Mouse (Mus musculus) olfactory bulb, adult 2 months (tissue): ENCODE data around the gene Nol9.

Source experiments
- CTCF ChIP-seq: fragments of 200-500 bp; IDR thresholded peaks from 2 replicates; pipeline ENCODE4 v1.5.1; 2012; ENCODE audit warnings: low read depth, mild to moderate bottlenecking, low read length, moderate library complexity; ENCODE audit not compliant: insufficient read depth
- POLR2A ChIP-seq: fragments of 200-500 bp; IDR thresholded peaks from 2 replicates; pipeline ENCODE4 v1.6.1; 2012; ENCODE audit warnings: mild to moderate bottlenecking, low read depth, low read length, moderate library complexity; ENCODE audit not compliant: insufficient read depth

GRCm38 (mm10) chr4:152088133-152088532 lies 49.0 kb downstream of the Nol9 start:
- no peak for TF ChIP-seq CTCF
- no peak for TF ChIP-seq POLR2A
